Mouse (Mus musculus) intestine, embryonic 16.5 days (tissue): ENCODE results near the gene Vps41. TPM values are rescaled to one million over a fixed set of nuclear protein-coding genes. Genes with fewer than 3 reads are reported as not detected.

Source experiments
- ATAC-seq: fragments of 200-750 bp; cut with Nextera tagmentation; 2 replicates; pipeline ENCODE4 v1.8.0; 2017; ENCODE audit warnings: moderate TSS enrichment, moderate library complexity
- H3K27ac ChIP-seq: fragments of 300-500 bp; sonication (generic); 2 replicates; pipeline ENCODE4 v1.5.1; 2014; ENCODE audit warnings: mild to moderate bottlenecking, low read length
- H3K27me3 ChIP-seq: fragments of 300-500 bp; sonication (generic); replicated peaks from 2 replicates; pipeline ENCODE4 v1.6.1; 2014; ENCODE audit warnings: low read length, control low read depth, mixed read lengths; ENCODE audit not compliant: control insufficient read depth, insufficient read depth
- H3K36me3 ChIP-seq: fragments of 300-500 bp; sonication (generic); 2 replicates; pipeline ENCODE4 v1.6.1; 2014; ENCODE audit warnings: low read length, control low read depth; ENCODE audit not compliant: control insufficient read depth, insufficient read depth
- H3K4me1 ChIP-seq: fragments of 300-500 bp; sonication (generic); 2 replicates; pipeline ENCODE4 v1.6.1; 2014; ENCODE audit warnings: low read length, control low read depth, mixed read lengths; ENCODE audit not compliant: control insufficient read depth, insufficient read depth
- H3K4me2 ChIP-seq: fragments of 300-500 bp; sonication (generic); 2 replicates; pipeline ENCODE4 v1.6.1; 2014; ENCODE audit warnings: low read depth, low read length, control low read depth
- H3K4me3 ChIP-seq: fragments of 300-500 bp; sonication (generic); 2 replicates; pipeline ENCODE4 v1.5.1; 2014; ENCODE audit warnings: mild to moderate bottlenecking, low read length
- H3K9ac ChIP-seq: fragments of 300-500 bp; sonication (generic); 2 replicates; pipeline ENCODE4 v1.6.1; 2014; ENCODE audit warnings: low read depth, low read length
- H3K9me3 ChIP-seq: fragments of 300-500 bp; sonication (generic); 2 replicates; pipeline ENCODE4 v1.6.1; 2016; ENCODE audit warnings: low read length, control low read depth; ENCODE audit not compliant: control insufficient read depth
- WGBS: fragments of 180-500 bp; shearing (Covaris S2); extraction: QIAGEN DNeasy Blood & Tissue Kit; methylation state at CpG from one replicate; pipeline ENCODE4 v1.1.7; 2014; 5-methylcytosine and 5-hydroxymethylcytosine counted together
- polyA plus RNA-seq: library from polyadenylated mRNA; unstranded; fragments of >200 nt; fragmentation: Nextera tagmentation; extraction: Ambion mirVana; gene quantifications from 2 replicates; pipeline ENCODE4 v1.2.1, GENCODE M21; 2015

The Vps41 gene
- polyA plus RNA-seq, 1 experiment from 2014 or later, result 62.5 TPM

DNA sequence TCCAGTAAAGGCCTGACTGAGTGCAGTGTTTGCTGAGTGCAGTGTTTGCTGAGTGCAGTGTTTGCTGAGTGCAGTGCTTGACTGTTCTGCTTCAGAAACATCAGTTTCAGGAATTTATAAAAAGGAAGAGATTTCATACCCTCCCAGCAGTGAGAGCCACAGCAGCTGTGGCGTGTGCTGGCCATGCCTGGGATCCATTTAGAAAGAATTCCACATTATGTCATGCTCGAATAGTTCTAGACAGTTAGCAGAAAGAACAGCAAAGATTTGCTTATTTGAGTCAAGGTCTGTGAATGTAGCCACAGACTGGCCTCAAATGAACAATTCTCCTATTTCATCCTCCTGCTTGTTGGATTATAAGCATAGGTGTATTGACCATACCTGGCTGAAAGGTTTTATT is 71.6 kb downstream of the Vps41 start:
- peak; percentile 21; the same call in 1 of the 2 replicates for ATAC-seq
- Histone ChIP-seq H3K27ac (no peak overlapping the region), H3K27me3 (no peaks in the 10 kb centered on the region), H3K4me2 (no peak overlapping the region), H3K4me1 (peaks cover 4% of the 10 kb centered on the region; the same call in 1 of the 2 replicates), H3K36me3 (no peaks in the 10 kb centered on the region), H3K4me3 (no peak overlapping the region), H3K9ac (no peak overlapping the region), H3K9me3 (no peaks in the 10 kb centered on the region)
- WGBS, result 61% methylated on average over 2 of the region's 2 CpGs

GRCm38 (mm10) chr13:18789662-18790061 is 72.6 kb downstream of the Vps41 start:
- Histone ChIP-seq H3K9ac (no peak overlapping the region), H3K4me3 (no peak overlapping the region), H3K4me2 (no peak overlapping the region), H3K27me3 (no peaks in the 10 kb centered on the region), H3K27ac (no peak overlapping the region), H3K9me3 (no peaks in the 10 kb centered on the region), H3K4me1 (peaks cover 4% of the 10 kb centered on the region; the same call in 1 of the 2 replicates), H3K36me3 (no peaks in the 10 kb centered on the region)
- 94% methylated on average over 4 of the region's 4 CpGs for WGBS
- no peak for ATAC-seq

DNA sequence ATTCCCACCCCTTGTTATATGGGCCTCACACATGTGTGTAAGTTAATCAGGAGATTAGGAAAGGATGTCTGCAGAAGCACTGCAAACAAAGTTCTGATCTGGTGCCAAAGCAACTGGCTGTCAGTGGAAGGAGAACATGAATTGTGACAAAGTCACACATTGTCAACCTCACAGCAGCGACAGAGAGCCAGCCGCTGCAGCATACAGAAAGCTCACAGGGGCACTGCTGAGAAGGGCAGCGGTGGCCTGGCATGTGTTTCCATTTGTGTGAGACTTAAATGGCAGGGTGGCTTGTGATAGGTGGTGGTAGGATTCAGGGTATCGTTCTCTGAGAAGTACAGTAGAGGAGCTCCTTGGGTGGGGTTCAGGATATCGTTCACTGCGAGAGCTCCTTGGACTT is 73.0 kb downstream of the Vps41 start:
- H3K9ac ChIP-seq, result no peak overlapping the region
- 76% methylated on average over 6 of the region's 6 CpGs for WGBS
- no peak overlapping the region for H3K4me3 ChIP-seq
- ATAC-seq, result no peak
- no peak overlapping the region for H3K4me2 ChIP-seq
- no peak overlapping the region for H3K27ac ChIP-seq
- no peaks in the 10 kb centered on the region for H3K9me3 ChIP-seq
- H3K4me1 ChIP-seq, result peaks cover 4% of the 10 kb centered on the region; the same call in 1 of the 2 replicates
- no peaks in the 10 kb centered on the region for H3K36me3 ChIP-seq
- no peaks in the 10 kb centered on the region for H3K27me3 ChIP-seq

DNA sequence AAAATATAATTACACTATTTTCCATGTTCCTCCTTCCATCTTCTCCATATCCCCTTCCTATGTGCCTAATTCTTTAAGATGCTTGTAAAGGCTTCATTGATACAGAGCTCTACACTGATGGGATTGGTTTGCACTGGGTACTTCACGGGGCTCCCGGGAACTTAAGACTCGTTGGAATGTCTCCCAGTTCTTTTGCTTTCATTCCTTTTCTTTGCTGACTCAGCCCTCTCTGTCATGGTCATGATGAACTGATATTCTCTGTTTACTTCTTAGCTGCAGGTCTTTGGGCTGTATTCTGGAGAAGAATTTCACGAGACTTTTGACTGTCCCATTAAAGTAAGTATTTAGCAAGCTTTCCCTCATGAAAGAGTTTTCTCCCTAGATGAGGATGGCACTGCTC is 74.2 kb downstream of the Vps41 start:
- Histone ChIP-seq H3K9me3 (no peaks in the 10 kb centered on the region), H3K27ac (no peak overlapping the region), H3K36me3 (no peaks in the 10 kb centered on the region), H3K9ac (no peak overlapping the region), H3K4me3 (no peak overlapping the region), H3K27me3 (no peaks in the 10 kb centered on the region), H3K4me1 (peaks cover 4% of the 10 kb centered on the region; the same call in 1 of the 2 replicates), H3K4me2 (no peak overlapping the region)
- WGBS, result 46% methylated on average over 4 of the region's 4 CpGs
- ATAC-seq, result no peak

GRCm38 (mm10) chr13:18791724-18792123 is 74.6 kb downstream of the Vps41 start:
- H3K9ac ChIP-seq, result no peak overlapping the region
- 68% methylated on average over 2 of the region's 2 CpGs for WGBS
- no peaks in the 10 kb centered on the region for H3K27me3 ChIP-seq

GRCm38 (mm10) chr13:18794454-18794853 is 77.4 kb downstream of the Vps41 start:
- H3K4me2 ChIP-seq, result no peak overlapping the region
- ATAC-seq, result no peak
- H3K27ac ChIP-seq, result no peak overlapping the region
- H3K27me3 ChIP-seq, result no peaks in the 10 kb centered on the region
- no peaks in the 10 kb centered on the region for H3K36me3 ChIP-seq
- peaks cover 4% of the 10 kb centered on the region; the same call in 1 of the 2 replicates for H3K4me1 ChIP-seq
- H3K9ac ChIP-seq, result no peak overlapping the region
- 70% methylated on average over 3 of the region's 3 CpGs for WGBS
- H3K9me3 ChIP-seq, result no peaks in the 10 kb centered on the region
- H3K4me3 ChIP-seq, result no peak overlapping the region

More at GRCm38 (mm10) chr13:18791724-18792123, 74.6 kb downstream of the Vps41 start:
- H3K27ac ChIP-seq, result no peak overlapping the region
- H3K36me3 ChIP-seq, result no peaks in the 10 kb centered on the region
- no peak overlapping the region for H3K4me2 ChIP-seq
- no peak for ATAC-seq
- peaks cover 4% of the 10 kb centered on the region; the same call in 1 of the 2 replicates for H3K4me1 ChIP-seq
- H3K4me3 ChIP-seq, result no peak overlapping the region
- no peaks in the 10 kb centered on the region for H3K9me3 ChIP-seq

- Histone ChIP-seq H3K36me3 (no peaks in the 10 kb centered on the region), H3K4me3 (no peak overlapping the region), H3K27me3 (no peaks in the 10 kb centered on the region), H3K4me2 (no peak overlapping the region), H3K27ac (no peak overlapping the region), H3K9ac (no peak overlapping the region), H3K9me3 (no peaks in the 10 kb centered on the region), H3K4me1 (no peaks in the 10 kb centered on the region)
- 86% methylated on average over 5 of the region's 5 CpGs for WGBS
- no peak for ATAC-seq
Measured at GRCm38 (mm10) chr13:18797555-18797954, 80.5 kb downstream of the Vps41 start.

DNA sequence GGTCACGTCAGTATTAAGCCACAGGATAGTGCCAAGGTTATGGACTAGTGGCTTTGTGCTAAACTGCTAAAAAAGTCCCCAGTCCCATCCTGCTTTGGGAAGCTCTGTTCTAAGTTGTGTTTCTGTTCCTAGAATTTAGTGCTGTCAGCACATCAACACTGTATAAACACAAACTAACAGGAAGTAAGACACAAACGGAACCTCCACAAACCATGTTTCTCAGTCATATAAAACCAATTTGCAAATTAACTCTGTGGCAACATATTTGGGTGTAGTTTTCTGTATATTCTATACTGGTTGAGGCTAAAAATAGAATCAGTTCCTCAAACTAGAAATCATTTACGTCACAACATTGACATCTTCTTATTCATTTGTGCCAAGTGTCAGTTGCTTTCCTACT is 83.3 kb downstream of the Vps41 start:
- Histone ChIP-seq H3K27me3 (no peaks in the 10 kb centered on the region), H3K4me3 (no peak overlapping the region), H3K9me3 (no peaks in the 10 kb centered on the region), H3K36me3 (no peaks in the 10 kb centered on the region), H3K4me2 (no peak overlapping the region), H3K27ac (no peak overlapping the region), H3K4me1 (no peaks in the 10 kb centered on the region), H3K9ac (no peak overlapping the region)
- 73% methylated on average over 3 of the region's 3 CpGs for WGBS
- ATAC-seq, result no peak

GRCm38 (mm10) chr13:18809465-18809864 is 92.4 kb downstream of the Vps41 start:
- no peak for ATAC-seq
- no peak overlapping the region for H3K9ac ChIP-seq
- WGBS, result 82% methylated on average over 4 of the region's 4 CpGs
- H3K4me3 ChIP-seq, result no peak overlapping the region
- H3K4me2 ChIP-seq, result no peak overlapping the region
- H3K27me3 ChIP-seq, result no peaks in the 10 kb centered on the region
- H3K27ac ChIP-seq, result no peak overlapping the region
- no peaks in the 10 kb centered on the region for H3K36me3 ChIP-seq
- H3K9me3 ChIP-seq, result no peaks in the 10 kb centered on the region
- no peaks in the 10 kb centered on the region for H3K4me1 ChIP-seq

DNA sequence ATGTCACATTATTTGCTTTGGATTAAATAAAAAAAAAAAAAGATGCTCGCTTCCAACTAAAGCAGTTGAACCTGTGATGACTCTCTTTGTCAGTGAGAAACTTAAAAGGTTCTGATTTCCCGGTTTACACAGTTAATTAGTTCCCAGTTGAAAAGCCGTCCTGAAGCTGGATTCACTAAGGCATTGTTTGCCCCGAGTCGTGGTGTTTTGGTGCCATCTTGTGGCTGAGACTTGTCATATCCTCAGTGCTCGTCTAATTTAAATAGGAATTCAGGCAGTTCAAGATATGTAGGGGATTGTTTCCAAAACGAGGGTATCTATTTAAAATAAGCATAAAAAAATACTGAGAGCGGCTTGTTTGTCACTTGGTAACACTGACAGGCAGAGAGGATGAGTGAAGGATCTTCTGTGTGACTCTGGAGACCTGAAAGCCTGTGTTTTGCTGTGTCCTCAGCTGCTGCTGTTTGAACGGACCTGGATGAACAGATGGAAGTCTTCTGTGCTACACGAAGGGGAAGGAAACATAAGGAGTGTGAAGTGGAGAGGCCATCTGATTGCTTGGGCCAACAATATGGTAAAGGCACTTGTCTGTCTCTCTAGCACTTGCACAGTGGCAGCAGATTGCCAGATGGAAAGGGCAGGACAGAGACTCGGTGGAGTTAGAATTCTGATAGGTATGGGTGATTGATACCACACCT is 93.0 kb downstream of the Vps41 start:
- peak; percentile 56 for ATAC-seq
- 17% methylated on average over 11 of the region's 11 CpGs for WGBS
- no peak overlapping the region for H3K9ac ChIP-seq

More for the DNA sequence above, 93.0 kb downstream of the Vps41 start:
- no peaks in the 10 kb centered on the region for H3K36me3 ChIP-seq
- H3K27ac ChIP-seq, result no peak overlapping the region
- no peaks in the 10 kb centered on the region for H3K27me3 ChIP-seq
- H3K4me3 ChIP-seq, result no peak overlapping the region
- no peaks in the 10 kb centered on the region for H3K4me1 ChIP-seq
- H3K9me3 ChIP-seq, result no peaks in the 10 kb centered on the region
- H3K4me2 ChIP-seq, result no peak overlapping the region
